Mouse (Mus musculus) regulatory T cell (primary cell): ENCODE data around the gene Fam57a.
"Not testable (repeated sequence)": the region's sequence is repeated elsewhere in the genome, so short reads cannot be mapped to it uniquely, and the experiment has no call there.

ENCODE experiments used
- in situ Hi-C: fragments of 300-600 bp; cut with MboI, MseI; formaldehyde crosslinking; loops from one replicate; pipeline ENCODE4 v1.15.1; 2025; ENCODE audit warnings: high pct_unique_total_duplicates

The Fam57a gene

GRCm38 (mm10) chr11:76180146-76180540, 672 bp downstream of the Fam57a start:
- in situ Hi-C loops, result no loop called here

GRCm38 (mm10) chr11:76183745-76184144, 4.3 kb downstream of the Fam57a start:
- in situ Hi-C loops, result no loop called here

- in situ Hi-C loops, result no loop called here
Measured at GRCm38 (mm10) chr11:76186908-76187307, 7.4 kb downstream of the Fam57a start.

- in situ Hi-C loops, result no loop called here
Measured at GRCm38 (mm10) chr11:76196275-76196976, 17.0 kb downstream of the Fam57a start.

GRCm38 (mm10) chr11:76196977-76197469, 17.6 kb downstream of the Fam57a start:
- in situ Hi-C loops, result no loop called here

- in situ Hi-C loops, result no loop called here
Measured at GRCm38 (mm10) chr11:76201761-76202674, 22.5 kb downstream of the Fam57a start.

GRCm38 (mm10) chr11:76206793-76207192, 27.3 kb downstream of the Fam57a start:
- in situ Hi-C loops, result no loop called here

- in situ Hi-C loops, result no loop called here
Measured at GRCm38 (mm10) chr11:76210228-76210985, 30.9 kb downstream of the Fam57a start.

GRCm38 (mm10) chr11:76211595-76211994, 32.1 kb downstream of the Fam57a start:
- in situ Hi-C loops, result not testable (repeated sequence)

GRCm38 (mm10) chr11:76213841-76214240, 34.4 kb downstream of the Fam57a start:
- in situ Hi-C loops, result no loop called here

- in situ Hi-C loops, result no loop called here
Measured at GRCm38 (mm10) chr11:76215011-76215410, 35.5 kb downstream of the Fam57a start.

GRCm38 (mm10) chr11:76216049-76216540, 36.6 kb downstream of the Fam57a start:
- in situ Hi-C loops, result no loop called here

- in situ Hi-C loops, result no loop called here
Measured at GRCm38 (mm10) chr11:76216681-76217389, 37.4 kb downstream of the Fam57a start.

GRCm38 (mm10) chr11:76217390-76217800, 37.9 kb downstream of the Fam57a start, which contains the start of the genes Dbil5 and Gemin4:
Dbil5 (plus strand) TSS chr11:76217608.
Gemin4 (minus strand) TSS chr11:76217664.
- in situ Hi-C loops, result no loop called here

- in situ Hi-C loops, result loop anchor here (10.0 kb wide), 1 partner anchor 860 kb away; no protein-coding TSS in a partner anchor
Measured at GRCm38 (mm10) chr11:76224631-76225030, 45.2 kb downstream of the Fam57a start.

GRCm38 (mm10) chr11:76225051-76225450, 45.6 kb downstream of the Fam57a start:
- in situ Hi-C loops, result loop anchor here (10.0 kb wide), 1 partner anchor 860 kb away; no protein-coding TSS in a partner anchor

GRCm38 (mm10) chr11:76236136-76236535, 56.7 kb downstream of the Fam57a start:
- in situ Hi-C loops, result no loop called here

GRCm38 (mm10) chr11:76239750-76240149, 60.3 kb downstream of the Fam57a start:
- in situ Hi-C loops, result no loop called here

GRCm38 (mm10) chr11:76242901-76243810, 63.7 kb downstream of the Fam57a start, which contains the start of the genes Mrm3 and Glod4:
Mrm3 (plus strand) TSS chr11:76243715.
Glod4 (minus strand) TSS chr11:76243725.
- in situ Hi-C loops, result no loop called here
